Mouse (Mus musculus) embryonic fibroblast, embryonic 13.5 days (primary cell): ENCODE results near the gene Il3. TPM values are rescaled to one million over a fixed set of nuclear protein-coding genes. Genes with fewer than 3 reads are reported as not detected.

Experiments used
- H3K27ac ChIP-seq: 2 replicates; pipeline ENCODE4 v1.5.1; 2012; ENCODE audit warnings: low read length, control low read depth, inconsistent platforms; ENCODE audit not compliant: insufficient read depth
- H3K4me1 ChIP-seq: 2 replicates; pipeline ENCODE4 v1.6.1; 2011; ENCODE audit warnings: low read length; ENCODE audit not compliant: control insufficient read depth, insufficient read depth
- H3K4me3 ChIP-seq: 2 replicates; pipeline ENCODE4 v1.5.1; 2011; ENCODE audit warnings: mild to moderate bottlenecking, control low read depth, low read length; ENCODE audit not compliant: insufficient read depth
- CTCF ChIP-seq: IDR thresholded peaks from 2 replicates; pipeline ENCODE4 v1.5.1; 2011; ENCODE audit warnings: mild to moderate bottlenecking, control low read depth, low read length, moderate library complexity, borderline replicate concordance; ENCODE audit not compliant: insufficient read depth
- POLR2A ChIP-seq: IDR thresholded peaks from 2 replicates; pipeline ENCODE4 v1.6.1; 2011; ENCODE audit warnings: low read depth, mild to moderate bottlenecking, control low read depth, low read length, moderate library complexity
- polyA plus RNA-seq: library from polyadenylated mRNA; stranded (reverse); fragments of >200 nt; gene quantifications from 2 replicates; pipeline ENCODE4 v1.2.4, GENCODE M21; 2011; ENCODE audit warnings: low read depth; ENCODE audit not compliant: missing spikeins, insufficient read length

Il3 gene
- polyA plus RNA-seq = not detected in 2 replicates

- H3K4me1 ChIP-seq = no peaks in the 10 kb centered on the region; the same call in 1 of the 2 replicates
- H3K27ac ChIP-seq = no peak within 1 kb of the TSS
- no peak for TF ChIP-seq CTCF
Measured at GRCm38 (mm10) chr11:54267177-54267576, at the start of gene Il3. Gene Il3, minus strand, starts transcription at chr11:54267277.

DNA sequence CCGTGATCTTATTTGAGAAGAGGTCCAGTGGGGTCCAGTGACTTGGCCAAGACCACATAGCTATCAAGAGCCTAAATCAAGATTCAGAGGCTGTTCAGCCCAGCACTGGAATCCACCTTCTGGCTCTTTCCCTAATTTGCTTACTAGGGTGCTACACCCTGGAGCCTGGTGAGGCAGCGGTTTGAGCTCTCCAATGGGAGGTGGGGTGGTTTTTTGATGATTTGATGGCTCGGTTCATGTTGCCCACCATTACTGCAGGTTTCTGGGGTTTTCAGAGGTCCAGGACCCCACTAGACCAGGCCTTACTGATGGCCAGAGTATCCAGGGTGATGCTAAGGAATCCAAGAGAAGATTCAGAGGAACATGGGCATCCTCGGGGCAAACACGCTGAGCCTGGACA is 48.3 kb upstream of the Il3 start:
- no peak overlapping the region for H3K4me3 ChIP-seq
- no peak for TF ChIP-seq POLR2A
- TF ChIP-seq CTCF = no peak
- H3K27ac ChIP-seq = no peak overlapping the region
- no peaks in the 10 kb centered on the region for H3K4me1 ChIP-seq

More at GRCm38 (mm10) chr11:54267177-54267576, at the start of gene Il3:
- no peak within 1 kb of the TSS for H3K4me3 ChIP-seq

DNA sequence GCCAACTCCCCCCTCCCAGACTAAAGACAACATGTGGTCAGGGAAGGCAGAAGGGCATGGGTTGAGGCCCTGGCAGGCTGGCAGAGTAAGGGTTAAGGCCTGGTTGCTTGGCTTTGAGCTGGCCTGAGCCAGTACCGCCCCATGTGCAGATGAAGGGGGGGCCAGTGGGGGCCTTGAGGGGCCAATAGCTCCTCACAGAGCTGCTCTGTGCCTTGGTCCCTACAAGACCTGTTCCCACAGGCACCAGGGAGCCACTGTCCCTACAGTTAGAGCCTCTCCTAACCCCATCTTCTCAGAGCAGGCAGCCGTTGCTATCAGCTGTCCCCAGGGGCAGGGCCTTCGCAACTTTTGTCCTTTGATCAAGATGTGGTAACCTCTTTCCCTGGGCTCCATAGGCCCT is 47.7 kb upstream of the Il3 start:
- TF ChIP-seq CTCF (no peak), POLR2A (no peak)
- Histone ChIP-seq H3K27ac (no peak overlapping the region), H3K4me1 (no peaks in the 10 kb centered on the region), H3K4me3 (no peak overlapping the region)

GRCm38 (mm10) chr11:54313391-54314360 is 46.6 kb upstream of the Il3 start:
- Histone ChIP-seq H3K27ac (no peak overlapping the region), H3K4me1 (no peaks in the 10 kb centered on the region), H3K4me3 (no peak overlapping the region)
- TF ChIP-seq POLR2A (no peak), CTCF (no peak)

DNA sequence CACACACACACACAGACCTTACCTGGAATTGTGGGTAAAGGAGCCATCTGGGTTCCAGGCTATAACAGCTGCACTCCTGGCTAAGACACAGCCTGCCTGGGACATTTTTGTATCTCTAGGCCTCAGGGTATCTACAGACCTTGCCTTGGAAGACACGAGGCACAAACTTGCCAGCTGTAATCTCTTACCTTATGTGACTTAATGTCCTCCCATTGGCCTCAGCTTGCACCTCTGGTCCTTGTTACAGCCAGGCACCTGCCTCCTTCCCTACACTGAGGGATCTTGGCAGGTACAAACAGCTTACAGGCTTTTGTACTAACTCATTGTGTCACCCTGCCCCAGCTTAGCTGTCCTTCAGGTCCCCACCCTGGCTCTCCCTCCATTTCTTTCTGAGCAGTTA is 45.5 kb upstream of the Il3 start:
- no peaks in the 10 kb centered on the region for H3K4me1 ChIP-seq
- no peak overlapping the region for H3K27ac ChIP-seq
- no peak overlapping the region for H3K4me3 ChIP-seq
- TF ChIP-seq CTCF = no peak
- no peak for TF ChIP-seq POLR2A

GRCm38 (mm10) chr11:54312021-54312420 is 44.9 kb upstream of the Il3 start:
- Histone ChIP-seq H3K27ac (no peak overlapping the region), H3K4me1 (no peaks in the 10 kb centered on the region), H3K4me3 (no peak overlapping the region)
- no peak for TF ChIP-seq POLR2A
- no peak for TF ChIP-seq CTCF

DNA sequence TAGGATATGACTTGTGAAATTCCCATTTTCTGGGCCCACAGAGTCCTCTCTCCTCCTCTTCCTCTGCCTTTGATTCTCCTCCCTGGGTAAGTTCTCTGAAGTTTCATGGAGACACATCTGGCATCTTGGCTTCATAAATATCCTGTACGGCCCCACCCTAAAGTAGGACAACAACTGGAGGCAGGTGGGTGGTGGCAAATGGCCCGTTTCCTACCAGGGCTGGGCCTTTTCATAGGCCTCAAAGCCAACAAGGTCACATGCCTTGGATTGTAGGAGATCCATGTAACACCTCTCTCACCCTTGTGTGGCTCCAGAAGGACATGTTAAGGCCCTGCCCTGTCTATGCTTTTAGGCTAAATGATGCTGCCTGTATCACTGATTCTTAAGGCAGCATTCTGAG is 43.5 kb upstream of the Il3 start:
- Histone ChIP-seq H3K27ac (no peak overlapping the region), H3K4me1 (no peaks in the 10 kb centered on the region), H3K4me3 (no peak overlapping the region)
- TF ChIP-seq POLR2A (no peak), CTCF (no peak)

GRCm38 (mm10) chr11:54307139-54307816 is 40.2 kb upstream of the Il3 start:
- no peak for TF ChIP-seq POLR2A
- TF ChIP-seq CTCF = peak; percentile 69
- Histone ChIP-seq H3K4me3 (no peak overlapping the region), H3K4me1 (no peaks in the 10 kb centered on the region), H3K27ac (no peak overlapping the region)

DNA sequence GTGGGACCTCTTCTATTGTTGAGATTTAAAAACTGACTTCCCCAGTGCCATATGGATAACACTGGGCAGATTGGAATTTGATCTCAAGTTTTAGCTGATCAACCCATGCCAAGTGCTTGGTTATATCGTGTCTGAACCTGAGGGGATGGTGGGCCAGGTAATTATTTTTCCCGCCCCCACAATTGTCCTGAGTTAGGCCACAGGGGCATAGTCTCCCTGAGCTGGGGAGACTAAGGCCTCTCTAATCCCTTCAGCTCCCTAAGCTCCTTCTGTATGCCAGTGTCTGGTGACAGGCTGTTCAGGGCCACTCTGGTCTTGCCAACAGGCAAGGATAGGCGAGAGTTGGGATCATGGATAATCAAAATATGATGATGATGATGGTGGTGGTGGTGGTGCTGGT is 38.3 kb upstream of the Il3 start:
- Histone ChIP-seq H3K27ac (no peak overlapping the region), H3K4me1 (no peaks in the 10 kb centered on the region), H3K4me3 (no peak overlapping the region)
- TF ChIP-seq POLR2A (no peak), CTCF (no peak)

GRCm38 (mm10) chr11:54304471-54304873 is 37.4 kb upstream of the Il3 start:
- Histone ChIP-seq H3K4me3 (peak overlapping the region; percentile 31), H3K27ac (no peak overlapping the region)
- TF ChIP-seq POLR2A (no peak), CTCF (no peak)

More at GRCm38 (mm10) chr11:54304471-54304873, 37.4 kb upstream of the Il3 start:
- no peaks in the 10 kb centered on the region for H3K4me1 ChIP-seq
